Mouse (Mus musculus) intestine, embryonic 16.5 days (tissue): Measurements from ENCODE around the gene Lnx2. TPM values are rescaled to one million over a fixed set of nuclear protein-coding genes. Genes with fewer than 3 reads are reported as not detected.

ENCODE experiments used
- ATAC-seq: fragments of 200-750 bp; cut with Nextera tagmentation; 2 replicates; pipeline ENCODE4 v1.8.0; 2017; ENCODE audit warnings: moderate TSS enrichment, moderate library complexity
- H3K27ac ChIP-seq: fragments of 300-500 bp; sonication (generic); 2 replicates; pipeline ENCODE4 v1.5.1; 2014; ENCODE audit warnings: mild to moderate bottlenecking, low read length
- H3K27me3 ChIP-seq: fragments of 300-500 bp; sonication (generic); replicated peaks from 2 replicates; pipeline ENCODE4 v1.6.1; 2014; ENCODE audit warnings: low read length, control low read depth, mixed read lengths; ENCODE audit not compliant: control insufficient read depth, insufficient read depth
- H3K36me3 ChIP-seq: fragments of 300-500 bp; sonication (generic); 2 replicates; pipeline ENCODE4 v1.6.1; 2014; ENCODE audit warnings: low read length, control low read depth; ENCODE audit not compliant: control insufficient read depth, insufficient read depth
- H3K4me1 ChIP-seq: fragments of 300-500 bp; sonication (generic); 2 replicates; pipeline ENCODE4 v1.6.1; 2014; ENCODE audit warnings: low read length, control low read depth, mixed read lengths; ENCODE audit not compliant: control insufficient read depth, insufficient read depth
- H3K4me2 ChIP-seq: fragments of 300-500 bp; sonication (generic); 2 replicates; pipeline ENCODE4 v1.6.1; 2014; ENCODE audit warnings: low read depth, low read length, control low read depth
- H3K4me3 ChIP-seq: fragments of 300-500 bp; sonication (generic); 2 replicates; pipeline ENCODE4 v1.5.1; 2014; ENCODE audit warnings: mild to moderate bottlenecking, low read length
- H3K9ac ChIP-seq: fragments of 300-500 bp; sonication (generic); 2 replicates; pipeline ENCODE4 v1.6.1; 2014; ENCODE audit warnings: low read depth, low read length
- H3K9me3 ChIP-seq: fragments of 300-500 bp; sonication (generic); 2 replicates; pipeline ENCODE4 v1.6.1; 2016; ENCODE audit warnings: low read length, control low read depth; ENCODE audit not compliant: control insufficient read depth
- WGBS: fragments of 180-500 bp; shearing (Covaris S2); extraction: QIAGEN DNeasy Blood & Tissue Kit; methylation state at CpG from one replicate; pipeline ENCODE4 v1.1.7; 2014; 5-methylcytosine and 5-hydroxymethylcytosine counted together
- polyA plus RNA-seq: library from polyadenylated mRNA; unstranded; fragments of >200 nt; fragmentation: Nextera tagmentation; extraction: Ambion mirVana; gene quantifications from 2 replicates; pipeline ENCODE4 v1.2.1, GENCODE M21; 2015

Gene Lnx2
- polyA plus RNA-seq, 1 experiment from 2014 or later, result 15.2 TPM

- no peak overlapping the region for H3K27ac ChIP-seq
- H3K9ac ChIP-seq, result no peak overlapping the region
- no peaks in the 10 kb centered on the region for H3K4me1 ChIP-seq
- no peak for ATAC-seq
- no peak overlapping the region for H3K4me2 ChIP-seq
- peaks cover 5% of the 10 kb centered on the region; the same call in 1 of the 2 replicates for H3K36me3 ChIP-seq
- no peaks in the 10 kb centered on the region for H3K9me3 ChIP-seq
- WGBS, result 93% methylated on average over 6 of the region's 6 CpGs
- no peak overlapping the region for H3K4me3 ChIP-seq
- H3K27me3 ChIP-seq, result no peaks in the 10 kb centered on the region
Measured at GRCm38 (mm10) chr5:147102295-147102694, 25.9 kb upstream of the Lnx2 start.

- Histone ChIP-seq H3K4me3 (no peak overlapping the region), H3K9me3 (no peaks in the 10 kb centered on the region), H3K36me3 (no peaks in the 10 kb centered on the region; the same call in 1 of the 2 replicates), H3K4me2 (no peak overlapping the region), H3K9ac (no peak overlapping the region), H3K27me3 (no peaks in the 10 kb centered on the region), H3K4me1 (no peaks in the 10 kb centered on the region), H3K27ac (no peak overlapping the region)
- ATAC-seq, result no peak
- WGBS, result 67% methylated on average over 2 of the region's 2 CpGs
Measured at GRCm38 (mm10) chr5:147100180-147100579, 23.8 kb upstream of the Lnx2 start.

DNA sequence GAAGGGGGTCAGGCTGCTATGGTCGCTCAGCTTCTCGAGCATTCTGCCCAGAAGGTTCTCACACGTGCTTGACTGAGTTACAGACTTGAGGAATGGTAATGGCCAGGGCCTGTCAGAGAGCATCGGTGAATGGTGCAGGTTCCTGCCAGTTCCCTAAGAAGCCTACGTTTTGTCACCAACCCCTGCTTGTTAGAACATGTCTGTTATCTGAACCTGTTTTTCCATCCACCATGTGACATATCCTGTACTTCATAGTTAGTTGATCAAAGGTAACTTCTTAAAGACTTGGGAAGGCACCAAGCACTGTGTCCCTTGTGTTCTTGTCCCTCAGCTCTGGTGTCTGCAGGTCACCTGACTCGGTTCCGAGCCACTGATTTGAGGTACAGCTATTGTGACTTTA, 22.3 kb upstream of the Lnx2 start:
- Histone ChIP-seq H3K27me3 (no peaks in the 10 kb centered on the region), H3K27ac (no peak overlapping the region), H3K4me2 (no peak overlapping the region), H3K36me3 (no peaks in the 10 kb centered on the region), H3K9me3 (no peaks in the 10 kb centered on the region), H3K9ac (no peak overlapping the region), H3K4me1 (no peaks in the 10 kb centered on the region), H3K4me3 (no peak overlapping the region)
- no peak for ATAC-seq
- WGBS, result 82% methylated on average over 7 of the region's 7 CpGs

GRCm38 (mm10) chr5:147096586-147096985, 20.2 kb upstream of the Lnx2 start:
- no peaks in the 10 kb centered on the region for H3K27me3 ChIP-seq
- ATAC-seq, result no peak
- H3K27ac ChIP-seq, result no peak overlapping the region
- no peak overlapping the region for H3K4me2 ChIP-seq
- no peaks in the 10 kb centered on the region for H3K9me3 ChIP-seq
- no peak overlapping the region for H3K4me3 ChIP-seq
- H3K9ac ChIP-seq, result no peak overlapping the region
- H3K4me1 ChIP-seq, result no peaks in the 10 kb centered on the region
- no peaks in the 10 kb centered on the region for H3K36me3 ChIP-seq
- 97% methylated on average over 4 of the region's 4 CpGs for WGBS

DNA sequence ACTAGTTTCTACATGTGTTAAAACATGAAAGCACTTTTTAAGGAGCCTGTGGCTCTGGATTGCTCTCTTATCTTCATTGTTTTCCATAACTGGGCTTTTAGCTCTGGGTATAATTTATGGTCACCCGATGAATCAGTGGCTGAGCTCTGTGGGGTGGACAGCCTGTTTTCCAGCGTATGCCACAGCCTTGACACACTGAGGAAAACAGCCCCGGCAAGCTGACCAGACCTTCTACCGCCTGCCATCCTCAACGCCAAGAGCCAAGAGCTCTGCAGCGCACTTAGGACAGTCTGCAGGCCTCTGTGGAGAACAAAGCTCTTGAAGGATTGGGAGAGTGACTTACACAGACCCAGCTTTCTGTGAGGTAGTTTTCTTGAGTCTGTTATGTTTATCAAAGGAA, 17.9 kb upstream of the Lnx2 start:
- Histone ChIP-seq H3K9me3 (no peaks in the 10 kb centered on the region), H3K27ac (no peak overlapping the region)
- 68% methylated on average over 6 of the region's 6 CpGs for WGBS

GRCm38 (mm10) chr5:147092448-147092847, 16.1 kb upstream of the Lnx2 start:
- Histone ChIP-seq H3K27me3 (no peaks in the 10 kb centered on the region), H3K36me3 (no peaks in the 10 kb centered on the region), H3K9me3 (no peaks in the 10 kb centered on the region), H3K4me2 (no peak overlapping the region), H3K4me3 (no peak overlapping the region), H3K9ac (no peak overlapping the region), H3K27ac (no peak overlapping the region), H3K4me1 (no peaks in the 10 kb centered on the region)
- WGBS, result 94% methylated on average over 7 of the region's 7 CpGs
- no peak for ATAC-seq

More for the DNA sequence above, 17.9 kb upstream of the Lnx2 start:
- Histone ChIP-seq H3K4me2 (no peak overlapping the region), H3K27me3 (no peaks in the 10 kb centered on the region), H3K4me1 (no peaks in the 10 kb centered on the region), H3K36me3 (no peaks in the 10 kb centered on the region), H3K9ac (no peak overlapping the region), H3K4me3 (no peak overlapping the region)
- ATAC-seq, result no peak

DNA sequence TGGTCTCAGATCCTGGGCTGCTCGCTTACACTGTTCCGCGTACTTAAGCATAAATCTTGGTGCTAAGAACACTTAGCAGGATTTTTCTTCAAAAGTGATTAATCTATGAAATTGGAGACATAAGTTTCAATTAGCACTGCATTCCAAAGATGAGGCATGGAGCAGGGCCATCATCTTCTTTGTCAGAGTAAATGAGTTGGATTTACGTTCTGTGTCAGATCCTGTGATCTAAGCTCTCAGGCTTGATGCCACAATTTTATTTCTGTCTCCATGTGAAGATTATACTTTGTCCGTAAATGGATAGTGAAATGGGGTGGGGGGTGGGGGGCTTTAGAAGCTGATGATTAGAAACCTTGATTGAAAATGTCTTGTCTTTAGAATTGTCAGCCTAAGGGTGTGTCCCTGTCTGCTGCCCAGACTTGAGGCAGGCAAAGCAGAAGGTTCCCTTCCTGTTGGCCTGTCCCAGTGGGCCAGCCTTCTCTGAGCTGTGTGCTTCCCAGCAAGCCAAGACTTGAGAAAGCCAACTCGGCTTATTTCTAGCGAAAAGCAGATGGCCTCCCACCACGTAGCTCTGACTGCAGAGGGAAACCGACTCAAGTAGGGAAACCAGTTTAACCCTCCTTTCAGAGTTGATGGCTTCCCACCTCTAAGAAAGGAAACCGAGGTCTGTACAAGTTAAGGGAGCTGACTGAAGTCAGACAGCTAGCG, 14.0 kb upstream of the Lnx2 start:
- Histone ChIP-seq H3K27ac (no peak overlapping the region), H3K36me3 (no peaks in the 10 kb centered on the region), H3K9me3 (no peaks in the 10 kb centered on the region), H3K9ac (no peak overlapping the region), H3K4me3 (no peak overlapping the region), H3K27me3 (no peaks in the 10 kb centered on the region), H3K4me1 (no peaks in the 10 kb centered on the region), H3K4me2 (no peak overlapping the region)
- WGBS, result 78% methylated on average over 11 of the region's 11 CpGs
- no peak for ATAC-seq

GRCm38 (mm10) chr5:147089836-147090235, 13.4 kb upstream of the Lnx2 start:
- WGBS, result 81% methylated on average over 3 of the region's 3 CpGs
- no peak overlapping the region for H3K9ac ChIP-seq
- H3K27ac ChIP-seq, result no peak overlapping the region
- no peak for ATAC-seq
- H3K4me2 ChIP-seq, result no peak overlapping the region
- no peaks in the 10 kb centered on the region for H3K27me3 ChIP-seq
- no peaks in the 10 kb centered on the region for H3K9me3 ChIP-seq
- H3K4me3 ChIP-seq, result no peak overlapping the region
- H3K36me3 ChIP-seq, result no peaks in the 10 kb centered on the region
- no peaks in the 10 kb centered on the region for H3K4me1 ChIP-seq

DNA sequence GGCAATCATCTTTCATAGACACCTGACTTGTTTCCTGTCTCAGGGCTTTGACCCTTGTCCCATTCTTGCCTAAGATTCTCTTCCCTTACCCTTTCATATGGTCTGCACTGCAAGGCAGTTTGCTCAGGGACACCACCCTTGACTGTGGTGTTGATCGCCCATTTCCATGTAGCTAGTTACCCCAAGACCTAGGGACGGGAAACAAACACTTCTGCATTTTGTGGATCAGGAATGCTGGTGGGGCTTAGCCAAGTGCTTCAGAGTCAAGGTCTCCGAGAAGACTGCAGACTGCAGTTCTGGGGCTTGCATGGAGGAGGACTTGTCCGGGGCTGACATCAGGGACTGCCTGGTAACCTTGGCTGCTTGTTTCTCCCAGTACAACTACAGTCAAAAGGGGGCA, 10.4 kb upstream of the Lnx2 start:
- WGBS, result 89% methylated on average over 4 of the region's 4 CpGs
- H3K9me3 ChIP-seq, result no peaks in the 10 kb centered on the region
- no peak overlapping the region for H3K4me2 ChIP-seq
- no peak overlapping the region for H3K9ac ChIP-seq
- no peaks in the 10 kb centered on the region for H3K36me3 ChIP-seq
- ATAC-seq, result no peak
- no peak overlapping the region for H3K4me3 ChIP-seq
- peaks cover 3% of the 10 kb centered on the region for H3K4me1 ChIP-seq
- no peak overlapping the region for H3K27ac ChIP-seq
- no peaks in the 10 kb centered on the region for H3K27me3 ChIP-seq
